Mouse (Mus musculus) kidney, embryonic 15.5 days (tissue): ENCODE measurements at regions not wholly inside any gene's neighbourhood (a gene's known extent, or its start where the extent isn't known, plus 50 kb on each side); places are given as distances from the start of the nearest gene placed in this dataset.

ENCODE experiments used
- ATAC-seq: fragments of 200-750 bp; cut with Nextera tagmentation; replicated peaks from 2 replicates; pipeline ENCODE4 v1.8.0; 2017; ENCODE audit warnings: moderate TSS enrichment; ENCODE audit not compliant: low FRiP score
- H3K27ac ChIP-seq: fragments of 300-500 bp; sonication (generic); 2 replicates; pipeline ENCODE4 v1.5.1; 2015; ENCODE audit warnings: mild to moderate bottlenecking, inconsistent platforms
- H3K27me3 ChIP-seq: fragments of 300-500 bp; sonication (generic); 2 replicates; pipeline ENCODE4 v1.6.1; 2015; ENCODE audit warnings: inconsistent platforms
- H3K36me3 ChIP-seq: fragments of 300-500 bp; sonication (generic); 2 replicates; pipeline ENCODE4 v1.6.1; 2015; ENCODE audit warnings: inconsistent platforms
- H3K4me1 ChIP-seq: fragments of 300-500 bp; sonication (generic); 2 replicates; pipeline ENCODE4 v1.6.1; 2015; ENCODE audit warnings: inconsistent platforms
- H3K4me2 ChIP-seq: fragments of 300-500 bp; sonication (generic); 2 replicates; pipeline ENCODE4 v1.6.1; 2015; ENCODE audit warnings: moderate library complexity, mild to moderate bottlenecking, inconsistent platforms
- H3K4me3 ChIP-seq: fragments of 300-500 bp; sonication (generic); replicated peaks from 2 replicates; pipeline ENCODE4 v1.5.1; 2015; ENCODE audit warnings: mild to moderate bottlenecking, inconsistent platforms
- H3K9ac ChIP-seq: fragments of 300-500 bp; sonication (generic); 2 replicates; pipeline ENCODE4 v1.6.1; 2015; ENCODE audit warnings: mild to moderate bottlenecking, inconsistent platforms
- H3K9me3 ChIP-seq: fragments of 300-500 bp; sonication (generic); replicated peaks from 2 replicates; pipeline ENCODE4 v1.6.1; 2016; ENCODE audit warnings: inconsistent platforms
- WGBS: fragments of 180-500 bp; shearing (Covaris S2); methylation state at CpG from one replicate; pipeline ENCODE4 v1.1.7; 2015; ENCODE audit warnings: mixed read lengths; 5-methylcytosine and 5-hydroxymethylcytosine counted together

DNA sequence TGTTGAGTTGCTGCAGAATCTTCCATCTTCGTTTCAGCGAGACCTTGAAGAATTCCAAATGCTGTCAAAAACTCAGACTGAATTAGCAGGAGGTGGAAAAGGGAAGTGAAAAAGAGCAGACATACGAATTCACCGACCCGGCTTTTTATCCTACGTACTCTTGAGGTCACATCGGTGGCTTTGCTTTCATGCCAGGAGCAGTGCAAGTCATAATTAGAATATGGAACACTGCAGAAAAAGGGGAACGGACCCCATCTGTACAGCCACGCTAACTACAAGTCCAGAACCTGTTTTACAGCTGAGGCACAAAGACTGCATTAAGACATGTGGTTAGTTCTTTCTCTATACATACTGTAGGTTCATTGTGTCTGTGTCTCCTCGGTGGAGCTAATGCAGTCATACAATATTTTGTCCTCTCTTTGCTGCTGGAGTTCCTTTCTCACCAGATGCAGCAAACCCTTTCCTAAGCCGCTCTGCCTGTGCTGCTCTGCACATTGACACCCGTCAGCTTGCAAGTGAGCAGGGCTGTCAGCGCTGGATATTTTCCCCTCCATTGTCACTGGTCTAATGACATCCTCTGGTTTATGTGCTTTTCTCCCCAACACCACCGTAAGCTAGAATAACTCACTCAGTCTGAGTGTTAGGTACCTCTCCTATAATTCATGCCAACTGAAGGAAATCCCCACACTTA, 276.9 kb upstream of the Meox2 start:
- Histone ChIP-seq H3K36me3 (no peaks in the 10 kb centered on the region), H3K4me3 (no peak overlapping the region), H3K9ac (no peak overlapping the region), H3K9me3 (no peaks in the 10 kb centered on the region), H3K27me3 (no peaks in the 10 kb centered on the region), H3K4me1 (peaks cover 2% of the 10 kb centered on the region; the same call in 1 of the 2 replicates), H3K27ac (no peak overlapping the region), H3K4me2 (no peak overlapping the region)
- WGBS = 74% methylated on average over 14 of the region's 14 CpGs
- ATAC-seq = no peak

DNA sequence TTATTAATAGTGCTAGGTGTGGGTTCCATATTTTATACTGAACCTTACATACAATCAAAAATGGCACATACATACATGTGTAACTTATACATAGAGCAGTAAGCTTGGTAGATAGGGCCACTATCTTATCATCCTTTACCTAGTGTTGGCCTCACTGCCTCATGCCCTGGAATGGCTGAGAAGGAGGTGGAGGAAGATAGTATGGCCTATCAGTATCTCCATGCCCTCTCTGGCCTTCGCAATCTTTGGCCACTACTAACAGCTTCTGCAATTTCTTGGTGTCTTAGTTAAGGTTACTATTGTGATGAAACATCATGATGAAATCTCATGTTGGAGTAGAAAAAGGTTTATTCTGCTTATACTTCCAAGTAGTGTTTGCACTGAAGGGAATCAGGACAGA, 265.4 kb upstream of the Meox2 start:
- no peak overlapping the region for H3K9ac ChIP-seq
- H3K4me3 ChIP-seq = no peak overlapping the region
- no peaks in the 10 kb centered on the region for H3K27me3 ChIP-seq
- no peak overlapping the region for H3K4me2 ChIP-seq
- no peak overlapping the region for H3K27ac ChIP-seq
- no peaks in the 10 kb centered on the region for H3K4me1 ChIP-seq
- H3K36me3 ChIP-seq = no peaks in the 10 kb centered on the region
- H3K9me3 ChIP-seq = no peaks in the 10 kb centered on the region
- no peak for ATAC-seq
- WGBS = 95% methylated on average over 1 of the region's 1 CpGs

DNA sequence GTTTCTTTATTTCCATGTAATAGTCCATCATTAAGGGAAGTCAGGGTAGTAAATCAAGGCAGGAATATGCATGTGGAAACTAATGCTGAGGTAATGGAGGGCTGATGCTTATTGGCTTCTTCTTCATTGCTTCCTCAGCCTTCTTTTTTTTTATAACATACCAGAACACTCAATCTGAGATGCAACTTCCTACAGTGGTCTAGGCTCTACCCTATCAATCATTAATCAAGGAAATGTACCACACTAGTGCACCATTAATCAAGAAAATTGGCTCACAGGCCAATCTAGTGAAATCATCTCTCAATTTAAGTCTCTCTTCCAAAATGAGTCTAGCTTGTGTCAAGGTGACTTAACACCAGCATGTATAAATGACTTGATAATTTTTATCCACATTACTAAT, 263.2 kb upstream of the Meox2 start:
- H3K27me3 ChIP-seq = no peaks in the 10 kb centered on the region
- ATAC-seq = peak; percentile 75
- no peak overlapping the region for H3K4me2 ChIP-seq
- H3K27ac ChIP-seq = no peak overlapping the region
- no peak overlapping the region for H3K9ac ChIP-seq
- H3K36me3 ChIP-seq = no peaks in the 10 kb centered on the region
- no peaks in the 10 kb centered on the region for H3K4me1 ChIP-seq
- H3K4me3 ChIP-seq = no peak overlapping the region
- H3K9me3 ChIP-seq = no peaks in the 10 kb centered on the region

DNA sequence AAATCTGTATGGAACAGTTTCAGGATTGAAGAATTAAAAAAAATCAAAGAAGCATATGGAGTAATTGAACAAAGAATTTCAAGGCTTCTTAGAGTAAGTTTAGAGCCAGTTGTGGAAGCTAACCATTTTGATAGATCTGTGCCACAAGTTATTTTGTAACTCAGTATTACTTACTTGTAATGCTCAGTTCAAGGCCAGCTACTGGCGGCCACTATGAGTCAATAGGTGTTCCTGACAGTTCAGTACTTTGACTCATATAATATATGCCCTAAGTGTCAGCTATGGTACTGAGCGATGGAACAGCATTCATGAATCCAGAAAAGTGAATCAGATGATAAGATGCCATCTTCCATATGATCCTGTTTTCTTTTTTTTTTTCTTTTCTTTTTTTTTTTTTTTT, 259.3 kb upstream of the Meox2 start:
- Histone ChIP-seq H3K27ac (no peak overlapping the region), H3K36me3 (no peaks in the 10 kb centered on the region), H3K4me2 (no peak overlapping the region), H3K4me3 (no peak overlapping the region), H3K4me1 (no peaks in the 10 kb centered on the region), H3K27me3 (no peaks in the 10 kb centered on the region), H3K9me3 (no peaks in the 10 kb centered on the region), H3K9ac (no peak overlapping the region)
- no peak for ATAC-seq
- 92% methylated on average over 2 of the region's 2 CpGs for WGBS

DNA sequence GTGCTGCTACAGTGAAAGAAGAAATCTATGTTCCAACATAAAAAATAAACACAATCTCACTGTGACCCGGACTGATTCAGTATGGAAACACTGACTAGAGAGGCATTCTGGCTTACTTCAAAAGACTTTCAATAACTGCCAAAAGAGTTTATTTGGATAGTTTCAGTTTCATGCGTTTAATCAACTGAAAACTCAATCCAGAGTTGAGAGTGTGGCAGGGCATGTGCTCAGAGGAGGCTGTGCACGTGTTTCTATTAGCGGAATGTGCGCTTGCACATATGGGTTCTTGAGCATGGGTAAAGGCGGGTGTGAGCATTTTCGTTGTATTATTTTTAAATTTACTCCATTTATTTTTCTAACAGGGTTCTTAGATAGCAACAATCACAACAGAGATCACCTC, 245.2 kb upstream of the Meox2 start:
- Histone ChIP-seq H3K27me3 (no peaks in the 10 kb centered on the region), H3K4me2 (no peak overlapping the region), H3K4me3 (no peak overlapping the region), H3K9me3 (no peaks in the 10 kb centered on the region), H3K9ac (no peak overlapping the region), H3K27ac (no peak overlapping the region), H3K36me3 (no peaks in the 10 kb centered on the region), H3K4me1 (no peaks in the 10 kb centered on the region)
- ATAC-seq = no peak
- whole genome bisulfite sequencing = 76% methylated on average over 7 of the region's 7 CpGs

DNA sequence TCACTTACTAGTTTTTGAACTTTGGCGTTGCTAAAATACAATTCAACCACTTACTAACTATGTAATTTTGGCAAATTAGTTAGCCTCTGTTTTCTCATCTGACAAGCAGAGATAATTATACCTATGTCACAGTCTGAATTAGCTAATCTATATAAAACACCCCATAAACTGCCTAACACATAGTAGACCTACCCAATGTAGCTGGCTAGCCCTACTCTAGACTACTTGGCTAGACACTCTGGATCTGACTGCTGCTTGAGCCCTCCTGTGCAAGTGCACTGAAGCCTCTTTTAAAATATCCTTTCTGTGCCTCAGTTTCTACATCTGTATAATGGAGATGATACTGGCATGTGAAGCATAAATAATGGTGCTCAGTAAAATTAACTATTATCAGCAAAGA, 227.6 kb upstream of the Meox2 start:
- H3K9me3 ChIP-seq = no peaks in the 10 kb centered on the region
- WGBS = 90% methylated on average over 1 of the region's 1 CpGs
- no peak overlapping the region for H3K4me2 ChIP-seq

DNA sequence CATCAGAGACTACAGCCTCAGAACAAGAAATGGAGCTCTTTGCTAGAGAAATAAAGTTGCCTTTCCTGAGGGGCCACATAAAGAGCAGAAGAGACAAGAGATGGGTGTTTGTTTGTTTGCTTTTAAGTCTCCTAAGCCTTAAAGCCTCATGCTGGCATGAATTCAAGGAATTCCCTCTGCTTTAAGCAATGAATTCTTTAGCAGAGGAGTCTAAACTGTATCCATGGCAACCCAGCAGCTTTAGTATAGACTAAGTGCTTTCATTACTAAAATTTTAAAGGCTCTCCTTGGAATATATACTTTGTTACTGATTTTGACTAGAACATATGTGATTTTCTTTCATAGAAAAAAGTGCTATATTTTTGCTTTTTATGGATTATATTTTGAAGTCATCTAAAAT, 195.0 kb upstream of the Meox2 start:
- no peak overlapping the region for H3K4me3 ChIP-seq
- ATAC-seq = no peak

More for the DNA sequence above, 227.6 kb upstream of the Meox2 start:
- Histone ChIP-seq H3K27me3 (no peaks in the 10 kb centered on the region), H3K9ac (no peak overlapping the region), H3K4me3 (no peak overlapping the region), H3K4me1 (no peaks in the 10 kb centered on the region), H3K36me3 (no peaks in the 10 kb centered on the region), H3K27ac (no peak overlapping the region)
- ATAC-seq = no peak

DNA sequence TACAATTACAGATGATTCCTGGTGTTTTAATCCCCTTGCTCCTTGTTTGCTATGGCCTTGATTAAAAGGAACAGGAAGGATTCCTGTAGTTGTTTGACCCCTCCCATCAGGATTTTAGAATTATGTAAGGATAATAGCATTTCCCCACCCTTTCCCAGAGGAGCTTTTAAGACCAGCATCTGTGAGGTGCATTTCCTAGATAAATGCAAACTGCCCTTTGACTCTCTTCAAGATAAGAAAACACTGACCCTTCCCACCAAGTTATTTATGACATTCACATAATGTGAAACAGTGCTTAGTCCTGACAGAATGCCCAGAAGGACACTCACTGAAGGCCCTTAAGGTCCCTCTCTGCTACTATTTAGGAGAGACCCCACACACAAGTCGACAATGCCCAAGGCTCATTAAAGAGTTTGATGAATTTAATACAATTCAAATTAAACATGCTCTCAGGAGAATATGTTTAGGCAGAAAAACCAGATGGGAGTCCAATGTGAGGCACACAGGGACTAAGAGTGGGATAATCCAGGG, 190.7 kb upstream of the Meox2 start:
- Histone ChIP-seq H3K27ac (no peak overlapping the region), H3K9ac (no peak overlapping the region), H3K9me3 (no peaks in the 10 kb centered on the region), H3K27me3 (no peaks in the 10 kb centered on the region), H3K36me3 (no peaks in the 10 kb centered on the region), H3K4me2 (no peak overlapping the region), H3K4me1 (0 out of 2 replicates have a peak, but pooled peaks cover 4% of the 10 kb centered on the region), H3K4me3 (no peak overlapping the region)
- 19% methylated on average over 1 of the region's 1 CpGs for WGBS
- ATAC-seq = no peak

More for the DNA sequence above, 195.0 kb upstream of the Meox2 start:
- Histone ChIP-seq H3K27ac (no peak overlapping the region), H3K4me1 (0 out of 2 replicates have a peak, but pooled peaks cover 2% of the 10 kb centered on the region), H3K27me3 (no peaks in the 10 kb centered on the region), H3K9me3 (no peaks in the 10 kb centered on the region), H3K4me2 (no peak overlapping the region), H3K9ac (no peak overlapping the region), H3K36me3 (no peaks in the 10 kb centered on the region)

DNA sequence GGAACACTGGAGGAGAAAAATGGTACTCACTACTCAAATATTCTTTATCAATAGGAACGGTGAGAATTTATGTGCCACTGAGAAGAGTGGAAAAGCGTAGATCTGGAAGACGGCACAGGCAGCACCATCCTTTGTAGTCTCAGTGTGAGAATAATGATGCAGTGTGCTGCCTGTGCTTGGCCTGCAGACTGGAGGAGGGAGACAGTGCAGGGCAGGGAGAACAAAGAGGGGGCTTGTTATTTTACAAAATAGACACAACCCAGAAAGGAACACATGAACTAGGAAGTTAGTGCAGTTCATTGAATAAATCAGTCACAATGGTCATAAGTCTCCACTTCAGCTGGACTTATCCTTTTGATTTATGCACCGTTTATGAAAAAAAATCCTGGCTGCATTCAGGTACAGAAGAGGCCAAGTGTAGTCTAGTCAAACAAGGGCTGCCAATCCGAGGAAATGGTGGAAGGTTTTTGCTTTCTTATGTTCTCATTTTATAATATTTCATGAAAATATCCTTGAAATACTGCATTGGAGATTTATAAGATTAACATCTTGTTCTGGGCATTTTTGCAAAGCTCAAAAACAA, 190.0 kb upstream of the Meox2 start:
- Histone ChIP-seq H3K9ac (no peak overlapping the region), H3K27ac (no peak overlapping the region), H3K4me1 (0 out of 2 replicates have a peak, but pooled peaks cover 4% of the 10 kb centered on the region), H3K27me3 (no peaks in the 10 kb centered on the region), H3K4me2 (no peak overlapping the region), H3K36me3 (no peaks in the 10 kb centered on the region), H3K4me3 (no peak overlapping the region), H3K9me3 (no peaks in the 10 kb centered on the region)
- no peak; the same call in 1 of the 2 replicates for ATAC-seq
- WGBS = 30% methylated on average over 5 of the region's 5 CpGs

DNA sequence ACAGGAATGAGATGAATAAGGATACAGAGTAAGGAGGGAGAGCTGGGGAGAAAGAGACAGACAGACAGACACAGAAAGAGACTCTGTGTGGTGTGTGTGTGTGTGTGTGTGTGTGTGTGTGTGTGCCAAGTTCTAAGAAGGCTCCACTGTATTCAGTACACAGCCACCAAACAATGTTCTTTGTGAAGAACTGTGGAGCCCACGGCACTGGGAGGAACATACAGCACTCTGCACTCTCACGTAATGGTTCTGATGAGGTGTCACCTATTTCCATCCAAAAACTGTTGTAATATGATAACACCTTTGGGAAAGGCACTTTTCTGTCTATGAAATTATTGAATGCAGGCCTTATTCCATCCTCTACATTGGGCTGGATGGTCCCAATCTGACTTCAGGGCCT, 184.8 kb upstream of the Meox2 start:
- H3K4me2 ChIP-seq = no peak overlapping the region
- WGBS = 94% methylated on average over 2 of the region's 2 CpGs
- no peak overlapping the region for H3K9ac ChIP-seq
- no peak overlapping the region for H3K4me3 ChIP-seq
- ATAC-seq = no peak
- H3K9me3 ChIP-seq = no peaks in the 10 kb centered on the region
- no peaks in the 10 kb centered on the region for H3K27me3 ChIP-seq
- H3K36me3 ChIP-seq = no peaks in the 10 kb centered on the region
- H3K27ac ChIP-seq = no peak overlapping the region
- H3K4me1 ChIP-seq = 0 out of 2 replicates have a peak, but pooled peaks cover under 1% of the 10 kb centered on the region

DNA sequence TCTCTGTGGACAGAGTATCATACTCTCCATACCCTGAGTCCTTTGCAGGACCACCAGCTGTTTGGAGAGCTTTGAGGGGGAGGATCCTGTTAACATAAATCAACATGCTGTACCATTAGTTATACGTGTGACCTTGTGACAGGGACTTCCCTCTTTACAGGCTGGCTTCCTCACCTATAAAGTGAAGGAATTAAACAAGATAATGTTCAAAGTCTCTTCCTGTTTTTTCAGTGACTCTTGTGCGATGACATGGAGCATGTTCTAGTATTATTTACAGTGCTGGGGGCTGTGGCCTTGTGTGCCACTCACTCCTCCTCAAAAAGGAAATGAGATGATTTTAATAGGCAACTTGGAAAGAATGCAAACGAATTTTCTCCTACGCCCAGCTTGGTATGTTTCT, 182.1 kb upstream of the Meox2 start:
- H3K27ac ChIP-seq = no peak overlapping the region
- H3K4me1 ChIP-seq = no peaks in the 10 kb centered on the region
- H3K27me3 ChIP-seq = no peaks in the 10 kb centered on the region
- no peaks in the 10 kb centered on the region for H3K36me3 ChIP-seq
- H3K9me3 ChIP-seq = no peaks in the 10 kb centered on the region
- peak; percentile 84 for ATAC-seq
- H3K4me2 ChIP-seq = no peak overlapping the region
- no peak overlapping the region for H3K9ac ChIP-seq
- WGBS = 13% methylated on average over 4 of the region's 4 CpGs
- no peak overlapping the region for H3K4me3 ChIP-seq

DNA sequence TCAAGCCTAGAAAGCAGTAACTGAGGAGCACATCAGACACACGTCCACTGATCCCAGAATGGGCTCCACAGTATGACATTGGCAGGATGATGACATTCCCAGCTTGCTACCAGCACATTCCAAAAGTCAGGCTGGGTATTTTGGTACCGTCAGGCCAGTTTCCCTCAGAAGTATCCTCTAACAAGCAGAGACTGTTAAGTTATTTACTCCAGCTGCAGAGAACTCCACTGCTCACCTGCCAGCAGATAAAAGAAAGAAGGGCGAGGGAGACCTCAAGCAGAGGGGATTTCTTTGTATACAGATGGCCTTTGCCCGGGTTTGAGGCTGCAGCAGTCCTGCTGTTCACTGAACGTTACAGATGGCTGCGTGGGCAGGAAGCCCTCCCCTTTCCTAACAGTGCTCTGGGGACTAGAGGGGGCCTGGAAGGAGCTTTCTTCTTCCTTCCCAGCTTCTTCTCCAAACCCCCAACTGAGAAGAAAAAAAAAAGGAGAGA, 175.2 kb upstream of the Meox2 start:
- no peak overlapping the region for H3K9ac ChIP-seq
- H3K4me3 ChIP-seq = no peak overlapping the region
- no peaks in the 10 kb centered on the region for H3K27me3 ChIP-seq
- peak overlapping the region; percentile 39; the same call in 1 of the 2 replicates for H3K27ac ChIP-seq
- H3K36me3 ChIP-seq = no peaks in the 10 kb centered on the region
- ATAC-seq = peak; percentile 89
- no peaks in the 10 kb centered on the region for H3K9me3 ChIP-seq
- WGBS = 5% methylated on average over 6 of the region's 6 CpGs
- peaks cover 6% of the 10 kb centered on the region for H3K4me1 ChIP-seq
- H3K4me2 ChIP-seq = peak overlapping the region; percentile 20; the same call in 1 of the 2 replicates
